Mouse (Mus musculus) neural tube, embryonic 11.5 days (tissue): ENCODE results near the gene Sall2. TPM values are rescaled to one million over a fixed set of nuclear protein-coding genes. Genes with fewer than 3 reads are reported as not detected.
A peak's percentile ranks its signal among the peaks of the same experiment; 100 is the strongest.
"Not testable (repeated sequence)": the region's sequence is repeated elsewhere in the genome, so short reads cannot be mapped to it uniquely, and the experiment has no call there.

ENCODE experiments used
- ATAC-seq: fragments of 200-750 bp; cut with Nextera tagmentation; 2 replicates; pipeline ENCODE4 v1.8.0; 2017; ENCODE audit warnings: moderate number of reproducible peaks, mild to moderate bottlenecking, moderate TSS enrichment, moderate library complexity; ENCODE audit not compliant: insufficient read depth, low FRiP score, low TSS enrichment
- DNase-seq: peaks from one replicate; pipeline ENCODE4 v3.0.0-alpha.2; 2015; ENCODE audit warnings: low spot score
- H3K27ac ChIP-seq: fragments of 300-500 bp; sonication (generic); 2 replicates; pipeline ENCODE4 v1.5.1; 2014; ENCODE audit warnings: low read depth, mild to moderate bottlenecking, low read length
- H3K27me3 ChIP-seq: fragments of 300-500 bp; sonication (generic); 2 replicates; pipeline ENCODE4 v1.6.1; 2014; ENCODE audit warnings: mild to moderate bottlenecking, low read length, mixed read lengths; ENCODE audit not compliant: control insufficient read depth, insufficient read depth
- H3K36me3 ChIP-seq: fragments of 300-500 bp; sonication (generic); 2 replicates; pipeline ENCODE4 v1.6.1; 2014; ENCODE audit warnings: mild to moderate bottlenecking, low read length, moderate library complexity, mixed read lengths; ENCODE audit not compliant: control insufficient read depth, insufficient read depth
- H3K4me1 ChIP-seq: fragments of 300-500 bp; sonication (generic); 2 replicates; pipeline ENCODE4 v1.6.1; 2014; ENCODE audit warnings: low read length, mixed read lengths; ENCODE audit not compliant: control insufficient read depth, insufficient read depth
- H3K4me2 ChIP-seq: fragments of 300-500 bp; sonication (generic); 2 replicates; pipeline ENCODE4 v1.6.1; 2014; ENCODE audit warnings: low read depth, mild to moderate bottlenecking, moderate library complexity
- H3K4me3 ChIP-seq: fragments of 300-500 bp; sonication (generic); 2 replicates; pipeline ENCODE4 v1.5.1; 2014; ENCODE audit warnings: low read depth, low read length
- H3K9ac ChIP-seq: fragments of 300-500 bp; sonication (generic); 2 replicates; pipeline ENCODE4 v1.6.1; 2014; ENCODE audit warnings: mild to moderate bottlenecking, low read length
- H3K9me3 ChIP-seq: fragments of 300-500 bp; sonication (generic); 2 replicates; pipeline ENCODE4 v1.6.1; 2016; ENCODE audit warnings: low read length; ENCODE audit not compliant: control insufficient read depth
- WGBS: fragments of 180-500 bp; shearing (Covaris S2); extraction: QIAGEN DNeasy Blood & Tissue Kit; methylation state at CpG from one replicate; pipeline ENCODE4 v1.1.7; 2014; 5-methylcytosine and 5-hydroxymethylcytosine counted together
- polyA plus RNA-seq: library from polyadenylated mRNA; unstranded; fragments of >200 nt; fragmentation: Nextera tagmentation; extraction: Ambion mirVana; gene quantifications from 2 replicates; pipeline ENCODE4 v1.2.1, GENCODE M21; 2014

Sall2 gene
- polyA plus RNA-seq, 1 experiment from 2014 or later = 54.5 TPM

- not testable (repeated sequence) for H3K27me3 ChIP-seq, H3K4me2 ChIP-seq, DNase-seq, H3K9ac ChIP-seq, ATAC-seq, H3K4me3 ChIP-seq, H3K27ac ChIP-seq, H3K9me3 ChIP-seq
- Histone ChIP-seq H3K36me3 (peaks cover 26% of the 10 kb centered on the region), H3K4me1 (peaks cover 30% of the 10 kb centered on the region)
- 88% methylated on average over 6 of the region's 6 CpGs for WGBS
Observed at GRCm38 (mm10) chr14:52310343-52310742, 18.2 kb downstream of the Sall2 start.

- 100% methylated on average over 2 of the region's 2 CpGs for WGBS
- DNase-seq = no peak
- H3K9ac ChIP-seq = no peak overlapping the region
- H3K27me3 ChIP-seq = no peaks in the 10 kb centered on the region
- no peak overlapping the region for H3K4me3 ChIP-seq
- H3K4me1 ChIP-seq = peaks cover 3% of the 10 kb centered on the region; the same call in 1 of the 2 replicates
- H3K27ac ChIP-seq = no peak overlapping the region
- no peaks in the 10 kb centered on the region for H3K9me3 ChIP-seq
- no peak for ATAC-seq
- H3K4me2 ChIP-seq = no peak overlapping the region
- H3K36me3 ChIP-seq = no peaks in the 10 kb centered on the region
Observed at GRCm38 (mm10) chr14:52306100-52306499, 22.5 kb downstream of the Sall2 start.

GRCm38 (mm10) chr14:52304644-52305271 lies 23.8 kb downstream of the Sall2 start, which contains the start of gene Mettl3:
Mettl3 (minus strand) TSS chr14:52305128.
- Histone ChIP-seq H3K9me3 (no peaks in the 10 kb centered on the region), H3K27ac (peak within 1 kb of the TSS; percentile 70), H3K4me2 (peak within 1 kb of the TSS; percentile 73), H3K27me3 (no peaks in the 10 kb centered on the region), H3K36me3 (no peaks in the 10 kb centered on the region; the same call in 1 of the 2 replicates), H3K9ac (peak within 1 kb of the TSS; percentile 71), H3K4me1 (peaks cover 3% of the 10 kb centered on the region; the same call in 1 of the 2 replicates), H3K4me3 (peak within 1 kb of the TSS; percentile 56)
- ATAC-seq (peak; percentile 92), DNase-seq (peak; percentile 93)
- under 1% methylated on average over 45 of the region's 46 CpGs for WGBS

GRCm38 (mm10) chr14:52303517-52303916 lies 25.0 kb downstream of the Sall2 start:
- WGBS = 94% methylated on average over 3 of the region's 3 CpGs
- H3K36me3 ChIP-seq, H3K27me3 ChIP-seq, H3K9ac ChIP-seq, H3K27ac ChIP-seq, H3K9me3 ChIP-seq, H3K4me1 ChIP-seq, H3K4me2 ChIP-seq, DNase-seq, ATAC-seq, H3K4me3 ChIP-seq: not testable (repeated sequence)

- Histone ChIP-seq H3K4me2 (no peak overlapping the region), H3K9me3 (no peaks in the 10 kb centered on the region), H3K9ac (no peak overlapping the region), H3K27me3 (no peaks in the 10 kb centered on the region), H3K36me3 (peaks cover 13% of the 10 kb centered on the region), H3K4me1 (no peaks in the 10 kb centered on the region), H3K27ac (no peak overlapping the region), H3K4me3 (no peak overlapping the region)
- ATAC-seq (peak; percentile 56; the same call in 1 of the 2 replicates), DNase-seq (peak; percentile 29)
- 75% methylated on average over 6 of the region's 6 CpGs for WGBS
Observed at GRCm38 (mm10) chr14:52295558-52296264, 32.9 kb downstream of the Sall2 start.

- H3K27me3 ChIP-seq = no peaks in the 10 kb centered on the region
- H3K27ac ChIP-seq = no peak overlapping the region
- no peak overlapping the region for H3K9ac ChIP-seq
- H3K4me1 ChIP-seq = peaks cover 6% of the 10 kb centered on the region
- peaks cover 6% of the 10 kb centered on the region; the same call in 1 of the 2 replicates for H3K36me3 ChIP-seq
- no peak for ATAC-seq
- WGBS = 95% methylated on average over 3 of the region's 3 CpGs
- no peak overlapping the region for H3K4me2 ChIP-seq
- H3K9me3 ChIP-seq = no peaks in the 10 kb centered on the region
- H3K4me3 ChIP-seq = no peak overlapping the region
- DNase-seq = no peak
Observed at GRCm38 (mm10) chr14:52284191-52284590, 44.4 kb downstream of the Sall2 start.

GRCm38 (mm10) chr14:52283629-52284028 lies 44.9 kb downstream of the Sall2 start:
- WGBS = 97% methylated on average over 5 of the region's 5 CpGs
- no peak overlapping the region for H3K9ac ChIP-seq

GRCm38 (mm10) chr14:52279747-52280120 lies 48.8 kb downstream of the Sall2 start:
- ATAC-seq (peak; percentile 49), DNase-seq (no peak)
- H3K27me3 ChIP-seq = no peaks in the 10 kb centered on the region
- peak overlapping the region; percentile 94 for H3K4me3 ChIP-seq
- H3K9ac ChIP-seq = peak overlapping the region; percentile 75
- H3K4me1 ChIP-seq = peaks cover 6% of the 10 kb centered on the region
- peak overlapping the region; percentile 51; the same call in 1 of the 2 replicates for H3K27ac ChIP-seq
- no peaks in the 10 kb centered on the region for H3K9me3 ChIP-seq
- WGBS = 2% methylated on average over 20 of the region's 21 CpGs
- peak overlapping the region; percentile 55 for H3K4me2 ChIP-seq
- H3K36me3 ChIP-seq = peaks cover 2% of the 10 kb centered on the region; the same call in 1 of the 2 replicates

More at GRCm38 (mm10) chr14:52283629-52284028, 44.9 kb downstream of the Sall2 start:
- DNase-seq (no peak), ATAC-seq (no peak)
- H3K36me3 ChIP-seq = peaks cover 6% of the 10 kb centered on the region; the same call in 1 of the 2 replicates
- no peak overlapping the region for H3K4me3 ChIP-seq
- peaks cover 6% of the 10 kb centered on the region for H3K4me1 ChIP-seq
- no peak overlapping the region for H3K4me2 ChIP-seq
- H3K27ac ChIP-seq = no peak overlapping the region
- H3K9me3 ChIP-seq = no peaks in the 10 kb centered on the region
- no peaks in the 10 kb centered on the region for H3K27me3 ChIP-seq
